In the genomic region with DNA sequence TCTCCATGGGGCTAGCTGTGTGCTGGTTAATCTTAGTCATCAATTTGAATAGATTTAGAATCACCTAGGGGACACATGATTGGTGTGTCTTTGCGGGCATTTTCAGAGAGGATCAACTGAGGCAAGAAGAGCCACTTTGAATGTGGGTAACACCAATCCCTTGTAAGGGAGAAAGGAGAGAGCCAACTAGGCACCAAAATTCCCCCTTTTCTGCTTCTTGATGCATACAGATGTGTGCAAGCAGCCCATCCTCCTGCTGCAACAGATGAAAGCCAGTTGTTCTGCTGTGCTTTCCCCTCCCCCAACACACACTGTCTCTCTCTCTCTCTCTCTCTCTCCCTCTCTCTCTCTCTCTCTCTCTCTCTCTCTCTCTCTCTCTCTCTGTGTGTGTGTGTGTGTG, we compare ENCODE assay signal across 26 mouse cellular contexts. TPM values are rescaled to one million over a fixed set of nuclear protein-coding genes. Genes with fewer than 3 reads are reported as not detected.
"Had no signal": no experiment of that assay in that cellular context is flagged by ENCODE, and none has a peak within 500 bp of the region (broad histone marks: within the 10 kb centered on the region; RNA-seq: fewer than 3 reads in every experiment).

No protein-coding gene starts in this region.

- H3K4me2 ChIP-seq: embryonic facial prominence, embryonic 12.5 days; embryonic facial prominence, embryonic 13.5 days; embryonic facial prominence, embryonic 15.5 days; forebrain, embryonic 12.5 days; forebrain, embryonic 13.5 days; forebrain, embryonic 15.5 days had no signal

- H3K9ac ChIP-seq: embryonic facial prominence, embryonic 12.5 days; embryonic facial prominence, embryonic 13.5 days; embryonic facial prominence, embryonic 15.5 days; forebrain, embryonic 12.5 days; forebrain, embryonic 13.5 days; forebrain, embryonic 15.5 days; forebrain, postnatal 0 days had no signal

- DNase-seq: cerebellum, adult 9-10 months; cerebellum, adult 9-11 months; cerebellum, postnatal 10 days; cerebellum, postnatal 14 days; cerebellum, postnatal 25 days; cerebellum, postnatal 36 days; embryo, embryonic 11 days; forebrain, postnatal 0 days; gastrocnemius, adult 2 months; gastrocnemius, postnatal 10 days; gastrocnemius, postnatal 14 days; gastrocnemius, postnatal 25 days; gastrocnemius, postnatal 36 days; heart, adult 18-20 months; heart, adult 2 months had no signal

- H3K27ac ChIP-seq: embryonic facial prominence, embryonic 10.5 days; embryonic facial prominence, embryonic 12.5 days; embryonic facial prominence, embryonic 13.5 days; embryonic facial prominence, embryonic 15.5 days; forebrain, embryonic 10.5 days; forebrain, embryonic 12.5 days; forebrain, embryonic 13.5 days; forebrain, embryonic 15.5 days; gastrocnemius, adult 2 months; heart, adult 2 months; heart, embryonic 10.5 days had no signal

- H3K4me1 ChIP-seq: embryonic facial prominence, embryonic 10.5 days; forebrain, embryonic 10.5 days; forebrain, embryonic 12.5 days; heart, embryonic 10.5 days had no signal

- H3K4me3 ChIP-seq: embryonic facial prominence, embryonic 10.5 days; embryonic facial prominence, embryonic 12.5 days; embryonic facial prominence, embryonic 13.5 days; embryonic facial prominence, embryonic 15.5 days; erythroblast, embryonic 14.5 days; forebrain, embryonic 10.5 days; forebrain, embryonic 12.5 days; forebrain, embryonic 13.5 days; forebrain, embryonic 15.5 days; gastrocnemius, adult 2 months; heart, adult 2 months; heart, embryonic 10.5 days had no signal

- H3K27me3 ChIP-seq: embryonic facial prominence, embryonic 12.5 days; embryonic facial prominence, embryonic 13.5 days; embryonic facial prominence, embryonic 15.5 days; forebrain, embryonic 12.5 days; forebrain, embryonic 13.5 days; forebrain, embryonic 15.5 days had no signal

- H3K36me3 ChIP-seq: embryonic facial prominence, embryonic 10.5 days; embryonic facial prominence, embryonic 12.5 days; embryonic facial prominence, embryonic 13.5 days; embryonic facial prominence, embryonic 15.5 days; forebrain, embryonic 10.5 days; forebrain, embryonic 12.5 days; forebrain, embryonic 15.5 days; heart, embryonic 10.5 days had no signal

- H3K9me3 ChIP-seq: embryonic facial prominence, embryonic 10.5 days; embryonic facial prominence, embryonic 12.5 days; embryonic facial prominence, embryonic 13.5 days; embryonic facial prominence, embryonic 15.5 days; forebrain, embryonic 10.5 days; forebrain, embryonic 12.5 days; forebrain, embryonic 13.5 days; forebrain, embryonic 15.5 days; heart, embryonic 10.5 days had no signal

RNA-seq across cellular contexts. Expression of gene Lmcd1, which starts 9.2 kb away (rescaled TPM):
- total RNA-seq: granulocyte monocyte progenitor cell, adult 5-6 weeks had no signal
- polyA plus RNA-seq: erythroblast, embryonic 14.5 days had no signal
